Mouse (Mus musculus) forebrain, postnatal 0 days (tissue): ENCODE results near the gene Cdipt. TPM values are rescaled to one million over a fixed set of nuclear protein-coding genes. Genes with fewer than 3 reads are reported as not detected.
A peak's percentile ranks its signal among the peaks of the same experiment; 100 is the strongest.

ENCODE experiments used
- ATAC-seq: fragments of 200-750 bp; cut with Nextera tagmentation; 2 replicates; pipeline ENCODE4 v1.8.0; 2017; ENCODE audit warnings: mild to moderate bottlenecking, moderate library complexity
- DNase-seq: peaks from one replicate; pipeline ENCODE4 v3.0.0-alpha.2; 2015
- H3K27ac ChIP-seq: fragments of 300-500 bp; sonication (generic); 2 replicates; pipeline ENCODE4 v1.5.1; 2014; ENCODE audit warnings: low read depth, mild to moderate bottlenecking, antibody characterized with exemption, low read length, moderate library complexity, mixed read lengths
- H3K27me3 ChIP-seq: fragments of 300-500 bp; sonication (generic); 2 replicates; pipeline ENCODE4 v1.6.1; 2014; ENCODE audit warnings: mild to moderate bottlenecking, low read length, mixed read lengths; ENCODE audit not compliant: insufficient read depth
- H3K36me3 ChIP-seq: fragments of 300-500 bp; sonication (generic); 2 replicates; pipeline ENCODE4 v1.6.1; 2014; ENCODE audit warnings: mild to moderate bottlenecking, moderate library complexity; ENCODE audit not compliant: insufficient read depth
- H3K4me1 ChIP-seq: fragments of 300-500 bp; sonication (generic); 2 replicates; pipeline ENCODE4 v1.6.1; 2014; ENCODE audit warnings: antibody characterized with exemption; ENCODE audit not compliant: insufficient read depth
- H3K4me2 ChIP-seq: fragments of 300-500 bp; sonication (generic); 2 replicates; pipeline ENCODE4 v1.6.1; 2014; ENCODE audit warnings: low read depth, mild to moderate bottlenecking, moderate library complexity
- H3K4me3 ChIP-seq: fragments of 300-500 bp; sonication (generic); 2 replicates; pipeline ENCODE4 v1.5.1; 2014; ENCODE audit warnings: low read depth, low read length, mixed read lengths
- H3K9ac ChIP-seq: fragments of 300-500 bp; sonication (generic); 2 replicates; pipeline ENCODE4 v1.6.1; 2014; ENCODE audit warnings: mild to moderate bottlenecking
- H3K9me3 ChIP-seq: fragments of 300-500 bp; sonication (generic); 2 replicates; pipeline ENCODE4 v1.6.1; 2016; ENCODE audit warnings: low read length
- CTCF ChIP-seq: sonication (generic); IDR thresholded peaks from 2 replicates; pipeline ENCODE4 v1.5.1; 2016; ENCODE audit warnings: antibody characterized with exemption, control low read depth, low read depth
- WGBS: fragments of 180-500 bp; shearing (Covaris S2); extraction: QIAGEN DNeasy Blood & Tissue Kit; methylation state at CpG from one replicate; pipeline ENCODE4 v1.1.7; 2014; 5-methylcytosine and 5-hydroxymethylcytosine counted together
- polyA plus RNA-seq: library from polyadenylated mRNA; unstranded; fragments of >200 nt; fragmentation: Nextera tagmentation; extraction: Ambion mirVana; gene quantifications from 2 replicates; pipeline ENCODE4 v1.2.1, GENCODE M21; 2015
- total RNA-seq: library from RNA; depleted of rRNA; stranded (reverse); fragments of >200 nt; gene quantifications from 2 replicates; pipeline ENCODE4 v1.2.3, GENCODE M21; 2014

The Cdipt gene
- total and polyA plus RNA-seq, 2 experiments from 2014 or later = 134 to 158 TPM

GRCm38 (mm10) chr7:127003620-127004019 lies 27.9 kb downstream of the Cdipt start:
- no peak overlapping the region for H3K9ac ChIP-seq
- TF ChIP-seq CTCF = no peak
- WGBS = 90% methylated on average over 5 of the region's 5 CpGs
- no peak for ATAC-seq
- no peaks in the 10 kb centered on the region for H3K27me3 ChIP-seq
- H3K27ac ChIP-seq = no peak overlapping the region
- no peak overlapping the region for H3K4me3 ChIP-seq
- H3K4me2 ChIP-seq = no peak overlapping the region
- DNase-seq = no peak
- no peaks in the 10 kb centered on the region for H3K9me3 ChIP-seq
- no peaks in the 10 kb centered on the region for H3K36me3 ChIP-seq
- H3K4me1 ChIP-seq = no peaks in the 10 kb centered on the region

GRCm38 (mm10) chr7:127004122-127004875 lies 28.6 kb downstream of the Cdipt start:
- Histone ChIP-seq H3K27me3 (no peaks in the 10 kb centered on the region), H3K27ac (no peak overlapping the region), H3K9me3 (no peaks in the 10 kb centered on the region), H3K4me2 (no peak overlapping the region), H3K4me1 (0 out of 2 replicates have a peak, but pooled peaks cover 4% of the 10 kb centered on the region), H3K36me3 (no peaks in the 10 kb centered on the region), H3K9ac (no peak overlapping the region), H3K4me3 (no peak overlapping the region)
- TF ChIP-seq CTCF = peak; percentile 17; the same call in 1 of the 2 replicates
- DNase-seq (no peak), ATAC-seq (no peak)
- 80% methylated on average over 4 of the region's 4 CpGs for WGBS

GRCm38 (mm10) chr7:127007313-127008024 lies 31.8 kb downstream of the Cdipt start:
- TF ChIP-seq CTCF = no peak
- H3K27ac ChIP-seq = no peak overlapping the region
- H3K9me3 ChIP-seq = no peaks in the 10 kb centered on the region
- DNase-seq (no peak), ATAC-seq (no peak)
- no peak overlapping the region for H3K4me3 ChIP-seq
- H3K36me3 ChIP-seq = no peaks in the 10 kb centered on the region
- H3K4me1 ChIP-seq = 0 out of 2 replicates have a peak, but pooled peaks cover 4% of the 10 kb centered on the region
- 84% methylated on average over 6 of the region's 6 CpGs for WGBS
- no peaks in the 10 kb centered on the region for H3K27me3 ChIP-seq
- no peak overlapping the region for H3K9ac ChIP-seq
- H3K4me2 ChIP-seq = no peak overlapping the region

GRCm38 (mm10) chr7:127008239-127009019 lies 32.7 kb downstream of the Cdipt start:
- Histone ChIP-seq H3K36me3 (peaks cover 8% of the 10 kb centered on the region; the same call in 1 of the 2 replicates), H3K4me2 (no peak overlapping the region), H3K4me3 (no peak overlapping the region), H3K9me3 (no peaks in the 10 kb centered on the region), H3K9ac (peak overlapping the region; percentile 10; the same call in 1 of the 2 replicates), H3K27ac (peak overlapping the region; percentile 69), H3K27me3 (no peaks in the 10 kb centered on the region), H3K4me1 (0 out of 2 replicates have a peak, but pooled peaks cover 4% of the 10 kb centered on the region)
- 50% methylated on average over 9 of the region's 9 CpGs for WGBS
- no peak for TF ChIP-seq CTCF
- ATAC-seq = peak; percentile 87
- peak; percentile 71 for DNase-seq

GRCm38 (mm10) chr7:127009307-127010085 lies 33.8 kb downstream of the Cdipt start:
- DNase-seq (no peak), ATAC-seq (no peak)
- H3K4me3 ChIP-seq = no peak overlapping the region
- peaks cover 15% of the 10 kb centered on the region; the same call in 1 of the 2 replicates for H3K36me3 ChIP-seq
- 77% methylated on average over 17 of the region's 17 CpGs for WGBS
- no peak for TF ChIP-seq CTCF
- H3K4me2 ChIP-seq = no peak overlapping the region
- H3K9me3 ChIP-seq = no peaks in the 10 kb centered on the region
- no peaks in the 10 kb centered on the region for H3K27me3 ChIP-seq
- H3K4me1 ChIP-seq = 0 out of 2 replicates have a peak, but pooled peaks cover 4% of the 10 kb centered on the region
- H3K27ac ChIP-seq = 0 out of 2 replicates have a peak overlapping the region, but pooled peaks have one; percentile 69
- H3K9ac ChIP-seq = no peak overlapping the region

- no peak for TF ChIP-seq CTCF
- Histone ChIP-seq H3K27me3 (no peaks in the 10 kb centered on the region), H3K9ac (no peak overlapping the region), H3K9me3 (no peaks in the 10 kb centered on the region), H3K4me1 (peaks cover 9% of the 10 kb centered on the region), H3K36me3 (peaks cover 21% of the 10 kb centered on the region; the same call in 1 of the 2 replicates), H3K4me2 (no peak overlapping the region), H3K4me3 (no peak overlapping the region), H3K27ac (no peak overlapping the region)
- ATAC-seq (no peak), DNase-seq (no peak)
- WGBS = 94% methylated on average over 2 of the region's 2 CpGs
Measured at GRCm38 (mm10) chr7:127011051-127011450, 35.3 kb downstream of the Cdipt start.
